Mouse (Mus musculus) MEL (cell line): Measurements from ENCODE around the gene Palmd. TPM values are rescaled to one million over a fixed set of nuclear protein-coding genes. Genes with fewer than 3 reads are reported as not detected.

ENCODE experiments used
- DNase-seq: peaks from one replicate; pipeline ENCODE4 v3.0.0; 2011; ENCODE audit warnings: low read depth, low spot score
- H3K27ac ChIP-seq: 2 replicates; pipeline ENCODE4 v1.5.1; 2012; ENCODE audit warnings: low read depth, mild to moderate bottlenecking, control low read depth, low read length, moderate library complexity; ENCODE audit not compliant: control insufficient read depth
- H3K27me3 ChIP-seq, 2 experiments: fragments of 150-350 bp in 1 of 2; sonication (generic) in 1 of 2; 2 replicates each; pipeline ENCODE4 v1.6.1; 2012; ENCODE audit warnings: low read length in 2 of 2, mild to moderate bottlenecking in 2 of 2, improper control_type of control experiment in 1 of 2, moderate library complexity in 1 of 2; ENCODE audit not compliant: insufficient read depth in 2 of 2, control insufficient read depth in 1 of 2
- H3K36me3 ChIP-seq, 2 experiments: 2 replicates each; pipeline ENCODE4 v1.6.1; 2012 to 2014; ENCODE audit warnings: low read length in 2 of 2, improper control_type of control experiment in 1 of 2, inconsistent platforms in 1 of 2, mild to moderate bottlenecking in 1 of 2; ENCODE audit not compliant: insufficient read depth in 2 of 2, control insufficient read depth in 1 of 2
- H3K4me1 ChIP-seq, 2 experiments: fragments of 150-350 bp in 1 of 2; sonication (generic) in 1 of 2; 2 replicates each; pipeline ENCODE4 v1.6.1; 2012; ENCODE audit warnings: low read length in 2 of 2, improper control_type of control experiment in 1 of 2, mild to moderate bottlenecking in 1 of 2; ENCODE audit not compliant: insufficient read depth in 2 of 2, control insufficient read depth in 1 of 2
- H3K4me3 ChIP-seq, 2 experiments: fragments of 150-350 bp in 1 of 2; sonication (generic) in 1 of 2; 2 replicates each; pipeline ENCODE4 v1.5.1; 2012; ENCODE audit warnings: low read depth in 2 of 2, low read length in 2 of 2, mild to moderate bottlenecking in 2 of 2, moderate library complexity in 2 of 2, control low read depth in 1 of 2, improper control_type of control experiment in 1 of 2; ENCODE audit not compliant: control insufficient read depth in 1 of 2, insufficient read depth in 1 of 2
- H3K79me2 ChIP-seq: 2 replicates; pipeline ENCODE4 v1.6.1; 2012; ENCODE audit warnings: mild to moderate bottlenecking, low read length, moderate library complexity; ENCODE audit not compliant: control insufficient read depth, poor library complexity, insufficient read depth
- H3K9ac ChIP-seq: 2 replicates; pipeline ENCODE4 v1.6.1; 2012; ENCODE audit warnings: low read depth, mild to moderate bottlenecking, control low read depth, low read length, moderate library complexity; ENCODE audit not compliant: control insufficient read depth, poor library complexity, severe bottlenecking
- H3K9me3 ChIP-seq: fragments of 150-350 bp; sonication (generic); replicated peaks from 2 replicates; pipeline ENCODE4 v1.6.1; 2012; ENCODE audit warnings: mild to moderate bottlenecking, low read length, improper control_type of control experiment, moderate library complexity; ENCODE audit not compliant: insufficient read depth
- CHD1 ChIP-seq: IDR thresholded peaks from 2 replicates; pipeline ENCODE4 v1.6.1; 2012; ENCODE audit warnings: low read depth, mild to moderate bottlenecking, inconsistent platforms, low read length, improper control_type of control experiment
- CHD2 ChIP-seq: IDR thresholded peaks from 2 replicates; pipeline ENCODE4 v1.6.1; 2011; ENCODE audit warnings: low read length, improper control_type of control experiment
- CTCF ChIP-seq, 3 experiments: IDR thresholded peaks in 2 of 3; conservative IDR thresholded peaks in 1 of 3; 2 replicates each; pipeline ENCODE4 v1.5.1; 2011 to 2012; ENCODE audit warnings: low read length in 3 of 3, low read depth in 2 of 3, mild to moderate bottlenecking in 2 of 3, improper control_type of control experiment in 1 of 3, inconsistent platforms in 1 of 3, mixed read lengths in 1 of 3, moderate library complexity in 1 of 3; ENCODE audit not compliant: control insufficient read depth in 1 of 3, insufficient read depth in 1 of 3, poor library complexity in 1 of 3, severe bottlenecking in 1 of 3
- E2F4 ChIP-seq: IDR thresholded peaks from 2 replicates; pipeline ENCODE4 v1.6.1; 2011; ENCODE audit warnings: low read depth, low read length, improper control_type of control experiment, borderline replicate concordance
- ETS1 ChIP-seq: IDR thresholded peaks from 2 replicates; pipeline ENCODE4 v1.6.1; 2012; ENCODE audit warnings: low read depth, mild to moderate bottlenecking, inconsistent platforms, low read length, improper control_type of control experiment, moderate library complexity
- GATA1 ChIP-seq: IDR thresholded peaks from 2 replicates; pipeline ENCODE4 v1.6.1; 2011; ENCODE audit warnings: low read depth, low read length, improper control_type of control experiment
- JUND ChIP-seq: IDR thresholded peaks from 2 replicates; pipeline ENCODE4 v1.6.1; 2011; ENCODE audit warnings: low read depth, mild to moderate bottlenecking, improper control_type of control experiment, low read length
- MAFK ChIP-seq: IDR thresholded peaks from 2 replicates; pipeline ENCODE4 v1.6.1; 2011; ENCODE audit warnings: low read depth, mild to moderate bottlenecking, low read length, improper control_type of control experiment, borderline replicate concordance
- MAX ChIP-seq: IDR thresholded peaks from 2 replicates; pipeline ENCODE4 v1.6.1; 2011; ENCODE audit warnings: low read length, improper control_type of control experiment
- MXI1 ChIP-seq: IDR thresholded peaks from 2 replicates; pipeline ENCODE4 v1.6.1; 2011; ENCODE audit warnings: mild to moderate bottlenecking, low read depth, low read length, improper control_type of control experiment
- NELFE ChIP-seq: IDR thresholded peaks from 2 replicates; pipeline ENCODE4 v1.6.1; 2011; ENCODE audit warnings: low read depth, low read length, improper control_type of control experiment
- NRF1 ChIP-seq: IDR thresholded peaks from 2 replicates; pipeline ENCODE4 v1.6.1; 2014; ENCODE audit warnings: low read depth, mild to moderate bottlenecking, inconsistent platforms, low read length, improper control_type of control experiment, moderate library complexity; ENCODE audit not compliant: poor library complexity, insufficient read depth, severe bottlenecking
- POLR2A ChIP-seq, 2 experiments: IDR thresholded peaks; 2 replicates each; pipeline ENCODE4 v1.6.1; 2011 to 2012; ENCODE audit warnings: low read length in 2 of 2, mild to moderate bottlenecking in 2 of 2, control low read depth in 1 of 2, improper control_type of control experiment in 1 of 2, low read depth in 1 of 2, moderate library complexity in 1 of 2; ENCODE audit not compliant: control insufficient read depth in 1 of 2, insufficient read depth in 1 of 2, poor library complexity in 1 of 2
- POLR2AphosphoS2 ChIP-seq: IDR thresholded peaks from 2 replicates; pipeline ENCODE4 v1.6.1; 2011; ENCODE audit warnings: low read length, improper control_type of control experiment
- POLR2AphosphoS5 ChIP-seq: IDR thresholded peaks from 2 replicates; pipeline ENCODE4 v1.6.1; 2012; ENCODE audit warnings: low read depth, borderline replicate concordance, mild to moderate bottlenecking, inconsistent platforms, low read length, moderate library complexity, mixed read lengths
- TCF12 ChIP-seq: IDR thresholded peaks from 2 replicates; pipeline ENCODE4 v1.6.1; 2014; ENCODE audit warnings: low read depth, mild to moderate bottlenecking, inconsistent platforms, low read length, improper control_type of control experiment, moderate library complexity
- UBTF ChIP-seq: IDR thresholded peaks from 2 replicates; pipeline ENCODE4 v1.6.1; 2012; ENCODE audit warnings: low read depth, mild to moderate bottlenecking, inconsistent platforms, low read length, improper control_type of control experiment, moderate library complexity, borderline replicate concordance; ENCODE audit not compliant: insufficient read depth
- USF2 ChIP-seq, 2 experiments: IDR thresholded peaks; 2 replicates each; pipeline ENCODE4 v1.6.1; 2011 to 2012; ENCODE audit warnings: improper control_type of control experiment in 2 of 2, low read length in 2 of 2, borderline replicate concordance in 1 of 2, inconsistent platforms in 1 of 2, low read depth in 1 of 2, mild to moderate bottlenecking in 1 of 2; ENCODE audit not compliant: insufficient read depth in 1 of 2
- ZKSCAN1 ChIP-seq: IDR thresholded peaks from 2 replicates; pipeline ENCODE4 v1.6.1; 2012; ENCODE audit warnings: low read depth, mild to moderate bottlenecking, inconsistent platforms, low read length, improper control_type of control experiment, moderate library complexity
- polyA plus RNA-seq, 2 experiments: library from polyadenylated mRNA; stranded (reverse) in 1 of 2; unstranded in 1 of 2; fragments of >175 nt in 1 of 2; fragments of >200 nt in 1 of 2; gene quantifications; 2 replicates each; pipeline versions ENCODE4 v1.2.1 to v1.2.4; 2012; ENCODE audit warnings: low replicate concordance in 2 of 2, low read depth in 1 of 2; ENCODE audit not compliant: insufficient read length in 2 of 2, insufficient read depth in 1 of 2, missing spikeins in 1 of 2
- total RNA-seq: library from RNA; depleted of rRNA; stranded (reverse); fragments of 300-350 nt; gene quantifications from 2 replicates; pipeline ENCODE4 v1.2.3, GENCODE M21; 2012

The Palmd gene
- total and polyA plus RNA-seq, 3 experiments = 0.08 TPM; not detected in 2

- Histone ChIP-seq H3K4me1 (no peaks in the 10 kb centered on the region; a peak in 1 of 4 replicates), H3K27ac (no peak overlapping the region), H3K9ac (no peak overlapping the region), H3K27me3 (peaks cover 0 to 4% of the 10 kb centered on the region in 2 experiments; a peak in 2 of 4 replicates), H3K4me3 (no peak overlapping the region), H3K36me3 (no peaks in the 10 kb centered on the region; a peak in 1 of 4 replicates), H3K9me3 (no peaks in the 10 kb centered on the region), H3K79me2 (no peaks in the 10 kb centered on the region)
- TF ChIP-seq POLR2AphosphoS2 = no peak
- no peak for DNase-seq
Observed at GRCm38 (mm10) chr3:116933158-116933557, 35.6 kb downstream of the Palmd start.

GRCm38 (mm10) chr3:116928994-116929393, 39.8 kb downstream of the Palmd start:
- H3K79me2 ChIP-seq = no peaks in the 10 kb centered on the region
- no peaks in the 10 kb centered on the region for H3K9me3 ChIP-seq
- H3K27ac ChIP-seq = no peak overlapping the region
- H3K9ac ChIP-seq = no peak overlapping the region
- TF ChIP-seq MXI1 (no peak), CTCF (IDR thresholded peaks at IDR 0.05 in 2 of 3, conservative IDR thresholded peaks at IDR 0.05 in 1 of 3; ENCODE audit: control insufficient read depth in 1 of 3, insufficient read depth in 1 of 3, low read depth in 2 of 3, low read length in 3 of 3, poor library complexity in 1 of 3, severe bottlenecking in 1 of 3) (no peak)
- H3K27me3 ChIP-seq = peaks cover 2% of the 10 kb centered on the region in 2 experiments; a peak in 2 of 4 replicates
- no peaks in the 10 kb centered on the region; a peak in 1 of 4 replicates for H3K4me1 ChIP-seq
- no peak overlapping the region for H3K4me3 ChIP-seq
- H3K36me3 ChIP-seq = no peaks in the 10 kb centered on the region
- no peak for DNase-seq

GRCm38 (mm10) chr3:116923042-116923441, 45.7 kb downstream of the Palmd start:
- Histone ChIP-seq H3K4me1 (no peaks in the 10 kb centered on the region), H3K27ac (no peak overlapping the region), H3K9me3 (no peaks in the 10 kb centered on the region), H3K9ac (no peak overlapping the region), H3K79me2 (no peaks in the 10 kb centered on the region), H3K36me3 (no peaks in the 10 kb centered on the region), H3K27me3 (peaks cover 0 to 2% of the 10 kb centered on the region in 2 experiments; a peak in 2 of 4 replicates), H3K4me3 (no peak overlapping the region)
- DNase-seq = no peak
- no peak for TF ChIP-seq ZKSCAN1
- TF ChIP-seq UBTF = no peak
- no peak for TF ChIP-seq USF2 (IDR thresholded peaks at IDR 0.05; ENCODE audit: borderline replicate concordance in 1 of 2, insufficient read depth in 1 of 2, low read depth in 1 of 2, low read length in 2 of 2)
- no peak for TF ChIP-seq TCF12
- no peak for TF ChIP-seq MAFK
- TF ChIP-seq MAX = no peak
- TF ChIP-seq E2F4 = no peak
- TF ChIP-seq JUND = no peak
- no peak for TF ChIP-seq NRF1
- TF ChIP-seq CHD1 = no peak
- no peak for TF ChIP-seq POLR2AphosphoS5
- no peak for TF ChIP-seq POLR2A (IDR thresholded peaks at IDR 0.05; ENCODE audit: control insufficient read depth in 1 of 2, insufficient read depth in 1 of 2, low read depth in 1 of 2, low read length in 2 of 2, poor library complexity in 1 of 2)
- TF ChIP-seq NELFE = no peak
- no peak for TF ChIP-seq GATA1
- no peak for TF ChIP-seq ETS1
- no peak for TF ChIP-seq CHD2
